Mouse (Mus musculus) heart, embryonic 15.5 days (tissue): ENCODE results near the gene Meiob. TPM values are rescaled to one million over a fixed set of nuclear protein-coding genes. Genes with fewer than 3 reads are reported as not detected.

Experiments
- ATAC-seq: fragments of 200-750 bp; cut with Nextera tagmentation; replicated peaks from 2 replicates; pipeline ENCODE4 v1.8.0; 2017; ENCODE audit warnings: low read depth, moderate TSS enrichment; ENCODE audit not compliant: insufficient number of reproducible peaks, insufficient read depth, low FRiP score
- H3K27ac ChIP-seq: fragments of 300-500 bp; sonication (generic); 2 replicates; pipeline ENCODE4 v1.5.1; 2015; ENCODE audit warnings: mild to moderate bottlenecking, inconsistent platforms
- H3K27me3 ChIP-seq: fragments of 300-500 bp; sonication (generic); 2 replicates; pipeline ENCODE4 v1.6.1; 2015; ENCODE audit warnings: inconsistent platforms
- H3K36me3 ChIP-seq: fragments of 300-500 bp; sonication (generic); 2 replicates; pipeline ENCODE4 v1.6.1; 2015; ENCODE audit warnings: mild to moderate bottlenecking, inconsistent platforms
- H3K4me1 ChIP-seq: fragments of 300-500 bp; sonication (generic); replicated peaks from 2 replicates; pipeline ENCODE4 v1.6.1; 2015; ENCODE audit warnings: inconsistent platforms
- H3K4me2 ChIP-seq: fragments of 300-500 bp; sonication (generic); 2 replicates; pipeline ENCODE4 v1.6.1; 2015; ENCODE audit warnings: inconsistent platforms, mild to moderate bottlenecking, moderate library complexity
- H3K4me3 ChIP-seq: fragments of 300-500 bp; sonication (generic); 2 replicates; pipeline ENCODE4 v1.5.1; 2015; ENCODE audit warnings: mild to moderate bottlenecking, inconsistent platforms
- H3K9ac ChIP-seq: fragments of 300-500 bp; sonication (generic); 2 replicates; pipeline ENCODE4 v1.6.1; 2015; ENCODE audit warnings: mild to moderate bottlenecking, inconsistent platforms
- H3K9me3 ChIP-seq: fragments of 300-500 bp; sonication (generic); replicated peaks from 2 replicates; pipeline ENCODE4 v1.6.1; 2016; ENCODE audit warnings: inconsistent platforms
- WGBS: fragments of 180-500 bp; shearing (Covaris S2); methylation state at CpG from one replicate; pipeline ENCODE4 v1.1.7; 2015; ENCODE audit warnings: mixed read lengths; 5-methylcytosine and 5-hydroxymethylcytosine counted together
- polyA plus RNA-seq: library from polyadenylated mRNA; unstranded; fragments of >200 nt; fragmentation: Nextera tagmentation; extraction: Ambion mirVana; gene quantifications from 2 replicates; pipeline ENCODE4 v1.2.1, GENCODE M21; 2015

Meiob gene
- polyA plus RNA-seq, 1 experiment from 2014 or later, result not detected

DNA sequence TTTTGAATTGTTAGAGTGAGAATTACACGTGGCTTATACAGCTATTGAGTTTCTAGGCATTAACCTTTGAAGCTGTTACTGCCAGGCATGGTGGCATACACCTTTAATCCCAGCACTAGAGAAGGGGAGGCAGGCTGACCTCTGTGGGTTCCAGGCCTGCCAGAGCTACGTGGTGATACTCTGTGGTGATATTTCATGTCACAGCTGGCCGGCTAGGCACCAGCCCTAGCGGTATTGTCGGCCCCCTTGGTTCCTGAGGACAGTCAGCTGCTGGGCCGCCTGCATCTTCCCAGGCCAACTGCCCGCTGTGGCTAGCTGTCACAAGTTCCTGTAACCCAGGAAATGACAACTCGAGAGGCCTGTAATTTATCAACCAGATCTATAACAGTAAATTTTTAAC is 11.9 kb upstream of the Meiob start:
- H3K4me3 ChIP-seq, result no peak overlapping the region
- ATAC-seq, result no peak
- WGBS, result 58% methylated on average over 8 of the region's 8 CpGs

DNA sequence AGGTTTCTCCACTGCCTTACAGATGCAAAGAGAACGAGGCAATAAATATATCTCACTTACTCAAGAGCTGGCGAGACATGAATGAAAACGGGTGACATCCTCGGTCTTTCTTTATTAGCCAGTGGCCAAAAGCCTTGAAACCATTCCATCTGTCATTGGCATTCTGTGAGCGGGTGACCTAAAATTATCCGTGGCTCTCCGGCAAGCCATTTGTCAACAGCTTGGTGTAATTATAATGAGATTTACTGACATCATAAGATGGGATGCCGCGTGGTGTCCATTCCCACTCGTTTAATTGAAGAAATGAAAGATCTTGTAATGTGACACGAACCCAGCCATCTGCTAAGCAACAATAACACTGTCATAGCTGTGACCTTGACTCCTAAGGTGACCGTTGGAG is 9.3 kb upstream of the Meiob start:
- 68% methylated on average over 12 of the region's 12 CpGs for WGBS
- H3K9me3 ChIP-seq, result no peaks in the 10 kb centered on the region
- 0 out of 2 replicates have a peak, but pooled peaks cover 5% of the 10 kb centered on the region for H3K27me3 ChIP-seq
- no peak overlapping the region for H3K4me2 ChIP-seq
- H3K4me1 ChIP-seq, result no peaks in the 10 kb centered on the region
- no peak overlapping the region for H3K4me3 ChIP-seq
- H3K36me3 ChIP-seq, result no peaks in the 10 kb centered on the region
- ATAC-seq, result no peak
- H3K27ac ChIP-seq, result no peak overlapping the region
- no peak overlapping the region for H3K9ac ChIP-seq

More for the DNA sequence above, 11.9 kb upstream of the Meiob start:
- no peak overlapping the region for H3K4me2 ChIP-seq
- H3K9ac ChIP-seq, result no peak overlapping the region
- H3K9me3 ChIP-seq, result no peaks in the 10 kb centered on the region
- H3K27me3 ChIP-seq, result no peaks in the 10 kb centered on the region
- no peaks in the 10 kb centered on the region for H3K36me3 ChIP-seq
- no peak overlapping the region for H3K27ac ChIP-seq
- no peaks in the 10 kb centered on the region for H3K4me1 ChIP-seq

DNA sequence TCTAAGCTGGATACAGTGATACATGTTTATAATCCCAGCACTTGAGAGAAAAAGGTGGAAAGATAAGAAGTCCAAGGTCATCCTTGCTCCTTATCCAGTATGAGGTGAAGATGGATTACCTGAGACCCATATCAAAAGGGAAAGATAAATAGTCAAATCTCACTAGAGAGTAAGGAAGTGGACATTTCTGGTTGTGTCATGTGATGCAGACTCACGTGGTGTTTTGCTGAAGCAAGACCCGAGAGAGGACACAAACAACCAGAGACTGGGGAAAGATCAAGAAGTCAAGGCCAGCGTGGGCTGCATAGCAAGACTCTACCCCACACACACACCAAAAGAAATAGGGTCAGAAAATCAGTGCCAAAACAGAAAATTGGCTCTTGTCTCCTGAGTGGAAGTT is 7.1 kb upstream of the Meiob start:
- Histone ChIP-seq H3K27me3 (0 out of 2 replicates have a peak, but pooled peaks cover 5% of the 10 kb centered on the region), H3K4me1 (no peaks in the 10 kb centered on the region), H3K4me2 (no peak overlapping the region), H3K36me3 (no peaks in the 10 kb centered on the region), H3K4me3 (no peak overlapping the region), H3K9ac (no peak overlapping the region), H3K9me3 (no peaks in the 10 kb centered on the region), H3K27ac (no peak overlapping the region)
- WGBS, result 67% methylated on average over 3 of the region's 3 CpGs
- no peak for ATAC-seq

DNA sequence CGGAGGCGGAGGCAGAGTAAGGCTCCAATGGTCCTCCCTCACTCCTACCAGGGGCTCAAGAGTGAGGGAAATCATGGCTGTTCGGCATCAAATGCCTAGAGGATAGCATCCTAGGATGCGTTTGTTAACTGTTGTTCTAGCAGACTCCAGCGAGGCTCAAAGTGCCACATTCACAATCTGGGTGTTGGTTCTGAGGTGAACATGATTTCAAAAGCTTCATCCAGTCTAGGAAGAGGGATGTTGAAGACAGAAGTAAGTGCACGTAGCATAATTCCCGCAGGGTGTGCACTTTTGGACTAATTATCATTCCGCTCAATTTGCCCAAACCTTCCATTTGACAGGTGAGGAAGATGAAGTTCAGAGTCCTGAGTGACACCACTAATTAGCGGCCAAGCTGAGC is 5.9 kb upstream of the Meiob start:
- Histone ChIP-seq H3K4me2 (no peak overlapping the region), H3K27ac (no peak overlapping the region), H3K36me3 (no peaks in the 10 kb centered on the region), H3K9ac (no peak overlapping the region), H3K9me3 (no peaks in the 10 kb centered on the region), H3K27me3 (peaks cover 7% of the 10 kb centered on the region), H3K4me3 (no peak overlapping the region), H3K4me1 (no peaks in the 10 kb centered on the region)
- WGBS, result 53% methylated on average over 9 of the region's 9 CpGs
- ATAC-seq, result no peak

DNA sequence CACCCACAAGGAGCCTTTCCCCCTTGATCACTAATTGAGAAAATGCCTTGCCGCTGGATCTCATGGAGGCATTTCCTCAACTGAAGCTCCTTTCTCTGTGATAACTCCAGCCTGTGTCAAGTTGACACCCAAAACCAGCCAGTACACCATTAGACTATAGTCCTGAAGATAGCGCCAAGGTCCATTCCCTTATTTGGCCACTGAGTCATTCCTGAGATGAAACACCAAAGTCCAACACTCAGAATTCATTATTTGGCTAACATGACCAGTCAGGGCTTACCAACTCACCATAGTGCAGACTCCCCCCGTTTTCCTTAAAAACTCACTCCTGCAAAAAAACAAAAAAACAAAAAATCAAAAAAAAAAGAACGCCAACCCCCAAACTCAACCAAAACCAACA is 4.6 kb upstream of the Meiob start:
- H3K4me2 ChIP-seq, result no peak overlapping the region
- ATAC-seq, result no peak

DNA sequence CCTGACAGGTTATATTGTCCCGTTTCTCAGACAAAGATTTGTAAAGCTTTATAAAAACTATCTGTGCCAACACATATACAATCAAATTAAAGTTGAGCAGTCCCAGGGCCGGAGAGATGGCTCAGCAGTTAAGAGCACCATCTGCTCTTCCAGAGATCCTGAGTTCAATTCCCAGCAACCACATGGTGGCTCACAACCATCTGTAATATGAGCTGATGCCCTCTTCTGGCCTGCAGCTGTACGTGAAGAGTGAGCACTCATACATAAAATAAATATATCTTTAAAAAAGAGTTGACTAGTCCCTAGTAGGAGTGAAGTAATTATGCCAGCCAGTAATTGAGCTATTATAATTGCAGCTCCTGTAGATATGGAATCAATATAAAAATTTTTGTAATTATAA is 3.6 kb upstream of the Meiob start:
- Histone ChIP-seq H3K4me2 (no peak overlapping the region), H3K9ac (no peak overlapping the region), H3K4me3 (no peak overlapping the region), H3K27ac (no peak overlapping the region), H3K4me1 (peaks cover 9% of the 10 kb centered on the region; the same call in 1 of the 2 replicates), H3K9me3 (no peaks in the 10 kb centered on the region), H3K36me3 (no peaks in the 10 kb centered on the region), H3K27me3 (peaks cover 27% of the 10 kb centered on the region)
- 56% methylated on average over 3 of the region's 3 CpGs for WGBS
- no peak for ATAC-seq

More for the DNA sequence above, 4.6 kb upstream of the Meiob start:
- Histone ChIP-seq H3K9me3 (no peaks in the 10 kb centered on the region), H3K27ac (no peak overlapping the region), H3K9ac (no peak overlapping the region), H3K27me3 (peaks cover 18% of the 10 kb centered on the region), H3K4me1 (peaks cover 6% of the 10 kb centered on the region; the same call in 1 of the 2 replicates), H3K36me3 (no peaks in the 10 kb centered on the region), H3K4me3 (no peak overlapping the region)
- 84% methylated on average over 4 of the region's 4 CpGs for WGBS

DNA sequence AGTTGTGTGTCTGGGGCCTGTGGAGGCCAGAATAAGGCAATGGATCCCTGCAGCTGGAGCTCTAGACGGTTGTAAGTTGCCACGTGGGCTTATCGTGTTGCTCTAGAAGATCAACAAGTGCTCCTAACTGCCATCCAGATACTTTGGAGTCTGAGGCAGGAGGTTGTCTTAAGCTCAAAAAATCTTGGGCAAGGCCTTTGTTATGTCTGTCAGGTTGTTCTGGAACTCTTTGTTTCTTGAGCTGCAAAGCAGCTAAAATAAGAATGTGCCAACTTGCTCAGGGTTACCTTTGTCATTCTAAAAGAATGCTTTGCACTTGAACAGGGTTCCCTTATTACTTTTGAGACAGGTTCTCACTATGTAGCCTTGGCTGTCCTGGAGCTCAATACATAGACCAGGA is 7.1 kb downstream of the Meiob start:
- H3K4me2 ChIP-seq, result no peak overlapping the region
- H3K4me3 ChIP-seq, result no peak overlapping the region
- H3K9me3 ChIP-seq, result no peaks in the 10 kb centered on the region
- H3K27me3 ChIP-seq, result peaks cover 27% of the 10 kb centered on the region
- ATAC-seq, result no peak
- no peak overlapping the region for H3K27ac ChIP-seq
- H3K36me3 ChIP-seq, result no peaks in the 10 kb centered on the region
- 65% methylated on average over 3 of the region's 3 CpGs for WGBS
- H3K9ac ChIP-seq, result no peak overlapping the region
- no peaks in the 10 kb centered on the region for H3K4me1 ChIP-seq

DNA sequence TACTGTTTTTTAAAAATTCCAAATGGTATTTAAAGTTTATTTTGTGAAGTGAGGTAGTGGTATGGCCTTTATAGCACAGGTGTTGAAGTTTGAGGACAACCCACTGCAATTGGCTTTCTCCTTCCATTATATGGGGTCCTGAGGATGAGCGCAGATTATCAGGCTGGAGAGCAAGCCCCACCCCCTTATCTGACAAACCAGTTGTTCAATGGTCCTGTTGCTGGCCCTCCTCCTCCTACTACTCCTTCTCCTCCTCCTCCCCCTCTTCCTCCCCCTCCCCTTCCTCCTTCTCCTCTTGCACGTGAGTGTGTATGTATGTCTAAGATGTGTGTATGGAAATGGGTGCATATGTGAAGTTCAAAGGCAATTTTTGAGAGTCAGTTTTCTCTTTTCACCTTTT is 8.1 kb downstream of the Meiob start:
- ATAC-seq, result no peak
- no peak overlapping the region for H3K4me2 ChIP-seq
- H3K4me3 ChIP-seq, result no peak overlapping the region
- H3K9ac ChIP-seq, result no peak overlapping the region
- H3K36me3 ChIP-seq, result no peaks in the 10 kb centered on the region
- no peaks in the 10 kb centered on the region for H3K9me3 ChIP-seq
- no peaks in the 10 kb centered on the region for H3K4me1 ChIP-seq
- WGBS, result 35% methylated on average over 2 of the region's 2 CpGs
- H3K27me3 ChIP-seq, result peaks cover 21% of the 10 kb centered on the region
- H3K27ac ChIP-seq, result no peak overlapping the region

DNA sequence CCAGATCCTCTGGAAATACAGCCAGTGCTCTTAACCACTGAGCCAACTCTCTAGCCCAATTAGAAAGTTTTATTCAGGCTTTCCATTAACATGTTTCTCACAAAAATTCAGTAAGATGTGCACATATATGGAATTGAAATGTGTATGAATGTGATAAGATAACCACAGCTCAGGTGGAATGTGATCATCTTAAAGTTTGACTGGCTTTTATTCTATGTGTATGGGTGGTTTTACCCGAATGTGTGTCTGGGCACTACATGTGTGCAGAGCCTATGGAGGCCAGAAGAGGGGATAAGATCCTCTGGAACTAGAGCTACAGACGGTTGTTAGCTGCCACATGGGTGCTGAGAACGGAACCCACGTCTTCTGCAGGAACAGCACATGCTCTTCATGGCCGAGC is 11.2 kb downstream of the Meiob start:
- Histone ChIP-seq H3K4me2 (no peak overlapping the region), H3K27me3 (peaks cover 8% of the 10 kb centered on the region), H3K4me3 (no peak overlapping the region), H3K36me3 (no peaks in the 10 kb centered on the region), H3K27ac (no peak overlapping the region), H3K9ac (no peak overlapping the region), H3K9me3 (no peaks in the 10 kb centered on the region), H3K4me1 (no peaks in the 10 kb centered on the region)
- ATAC-seq, result no peak
- 81% methylated on average over 5 of the region's 5 CpGs for WGBS

DNA sequence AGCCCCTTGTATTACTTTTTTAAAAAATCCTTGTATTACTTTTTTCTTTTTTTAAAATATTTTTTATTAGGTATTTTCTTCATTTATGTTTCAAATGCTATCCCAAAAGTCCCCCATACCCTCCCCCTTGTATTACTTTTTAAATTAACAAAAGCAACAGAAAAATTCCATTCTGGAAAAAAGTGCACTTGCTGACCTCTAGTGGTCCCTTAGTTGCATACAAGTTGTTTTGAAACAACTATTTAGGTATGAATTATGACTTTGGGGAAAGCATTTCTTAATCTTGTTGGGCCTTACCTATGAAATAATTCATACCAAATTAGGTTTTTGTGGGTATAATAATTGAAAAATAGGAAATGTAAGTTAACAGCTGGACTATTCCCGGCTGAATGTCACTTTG is 13.4 kb downstream of the Meiob start:
- no peaks in the 10 kb centered on the region for H3K9me3 ChIP-seq
- H3K9ac ChIP-seq, result no peak overlapping the region
- H3K27me3 ChIP-seq, result peaks cover 4% of the 10 kb centered on the region
- H3K4me2 ChIP-seq, result no peak overlapping the region
- no peaks in the 10 kb centered on the region for H3K36me3 ChIP-seq
- ATAC-seq, result no peak
- H3K4me1 ChIP-seq, result no peaks in the 10 kb centered on the region
- H3K4me3 ChIP-seq, result no peak overlapping the region
- no peak overlapping the region for H3K27ac ChIP-seq
- WGBS, result 19% methylated on average over 1 of the region's 1 CpGs

DNA sequence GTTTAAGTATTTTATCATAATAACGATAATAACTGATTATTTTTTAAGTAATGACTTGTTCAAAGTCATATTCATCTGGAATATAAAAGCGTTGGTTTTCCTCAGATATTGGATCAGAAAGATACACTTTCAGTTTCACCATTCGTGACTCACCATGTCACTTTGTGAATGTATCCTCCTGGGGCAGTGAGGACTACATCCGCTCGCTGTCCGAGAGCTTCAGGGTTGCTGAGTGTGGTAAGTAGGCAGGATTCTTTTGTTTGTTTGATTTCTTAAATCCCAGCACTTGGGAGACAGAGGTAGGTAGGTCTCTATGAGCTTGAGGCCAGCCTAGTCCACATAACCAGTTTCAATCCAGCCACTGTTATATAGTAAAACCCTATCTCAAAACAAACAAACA is 14.1 kb downstream of the Meiob start:
- Histone ChIP-seq H3K36me3 (no peaks in the 10 kb centered on the region), H3K27me3 (peaks cover 4% of the 10 kb centered on the region), H3K9ac (no peak overlapping the region), H3K4me3 (no peak overlapping the region), H3K9me3 (no peaks in the 10 kb centered on the region), H3K4me1 (no peaks in the 10 kb centered on the region), H3K4me2 (no peak overlapping the region), H3K27ac (no peak overlapping the region)
- ATAC-seq, result no peak
- WGBS, result 39% methylated on average over 6 of the region's 6 CpGs

DNA sequence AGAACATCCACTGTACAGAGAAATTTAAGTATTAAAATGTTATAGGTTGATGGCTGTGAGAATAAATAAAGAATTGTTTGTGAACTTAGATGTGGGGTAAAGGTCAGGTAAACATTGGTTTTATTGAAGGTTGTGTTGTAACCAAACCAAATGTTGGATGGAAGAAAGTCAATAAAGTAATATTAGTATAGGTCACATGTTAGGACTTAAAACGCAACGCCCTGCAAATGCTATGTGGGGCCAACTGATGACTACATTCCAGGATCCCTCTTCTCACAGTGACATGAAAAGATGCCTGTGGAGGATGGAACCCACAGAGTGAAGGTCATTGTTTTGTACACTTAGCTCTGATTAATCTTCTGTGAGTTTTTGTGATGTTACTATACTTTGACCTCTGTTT is 15.4 kb downstream of the Meiob start:
- H3K4me2 ChIP-seq, result no peak overlapping the region
- no peak overlapping the region for H3K9ac ChIP-seq
- no peak overlapping the region for H3K27ac ChIP-seq
- no peaks in the 10 kb centered on the region for H3K4me1 ChIP-seq
- H3K9me3 ChIP-seq, result no peaks in the 10 kb centered on the region
- H3K4me3 ChIP-seq, result no peak overlapping the region
- no peak for ATAC-seq
- no peaks in the 10 kb centered on the region for H3K36me3 ChIP-seq
- WGBS, result 61% methylated on average over 2 of the region's 2 CpGs
- H3K27me3 ChIP-seq, result peaks cover 6% of the 10 kb centered on the region; the same call in 1 of the 2 replicates
